Mouse (Mus musculus): ENCODE data around the gene Hgfac. TPM values are rescaled to one million over a fixed set of nuclear protein-coding genes. Genes with fewer than 3 reads are reported as not detected.

The Hgfac gene
- polyA plus RNA-seq, 1 experiment from 2014 or later = 7.7 TPM

- no peak overlapping the region for H3K4me2 ChIP-seq (ENCODE audit: low read depth, low read length)
- peaks cover 14% of the 10 kb centered on the region; the same call in 1 of the 2 replicates for H3K36me3 ChIP-seq (ENCODE audit: control insufficient read depth, insufficient read depth, low read length)
- no peak overlapping the region for H3K9ac ChIP-seq (ENCODE audit: low read length)
- 73% methylated on average over 5 of the region's 5 CpGs for WGBS
- no peaks in the 10 kb centered on the region for H3K9me3 ChIP-seq (replicated peaks; ENCODE audit: control insufficient read depth, low read length)
- peak overlapping the region; percentile 75 for H3K27ac ChIP-seq (ENCODE audit: low read length)
- no peaks in the 10 kb centered on the region for H3K27me3 ChIP-seq (ENCODE audit: control insufficient read depth, insufficient read depth, low read length)
- no peaks in the 10 kb centered on the region for H3K4me1 ChIP-seq (ENCODE audit: control insufficient read depth, insufficient read depth, low read length)
- ATAC-seq (ENCODE audit: insufficient read depth, low FRiP score) = peak; percentile 45; the same call in 1 of the 2 replicates
- no peak overlapping the region for H3K4me3 ChIP-seq (replicated peaks; ENCODE audit: low read length)
These were observed 8.2 kb upstream of the Hgfac start for GRCm38 (mm10) chr5:35033068-35033467.

DNA sequence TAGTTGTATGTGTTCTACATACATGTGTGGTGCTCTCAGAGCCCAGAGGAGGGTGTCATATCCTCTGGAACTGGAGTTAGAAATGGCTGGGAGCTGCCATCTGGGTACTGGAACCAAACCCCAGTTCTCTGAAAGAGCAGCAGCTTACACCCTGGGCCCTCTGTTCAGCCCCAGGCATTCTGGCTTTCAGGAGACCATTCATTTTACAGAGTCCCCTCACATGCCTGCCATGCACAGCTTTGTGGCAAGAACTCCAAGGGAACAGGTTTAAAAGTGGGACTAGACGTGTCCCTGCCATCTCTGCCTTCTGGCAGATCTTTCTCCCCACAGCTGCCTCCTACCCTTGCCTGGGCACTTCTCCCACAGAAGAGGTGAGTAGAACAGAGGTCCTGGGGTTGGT, 7.7 kb upstream of the Hgfac start:
- 0 out of 2 replicates have a peak, but pooled peaks cover 3% of the 10 kb centered on the region for H3K4me1 ChIP-seq (ENCODE audit: control insufficient read depth, insufficient read depth, low read length)
- no peak overlapping the region for H3K9ac ChIP-seq (ENCODE audit: low read length)
- peaks cover 9% of the 10 kb centered on the region; the same call in 1 of the 2 replicates for H3K36me3 ChIP-seq (ENCODE audit: control insufficient read depth, insufficient read depth, low read length)
- H3K9me3 ChIP-seq (replicated peaks; ENCODE audit: control insufficient read depth, low read length) = no peaks in the 10 kb centered on the region
- no peaks in the 10 kb centered on the region for H3K27me3 ChIP-seq (ENCODE audit: control insufficient read depth, insufficient read depth, low read length)
- ATAC-seq (ENCODE audit: insufficient read depth, low FRiP score) = no peak
- H3K4me3 ChIP-seq (replicated peaks; ENCODE audit: low read length) = no peak overlapping the region
- H3K4me2 ChIP-seq (ENCODE audit: low read depth, low read length) = no peak overlapping the region
- WGBS = 82% methylated on average over 1 of the region's 1 CpGs
- peak overlapping the region; percentile 75; the same call in 1 of the 2 replicates for H3K27ac ChIP-seq (ENCODE audit: low read length)

DNA sequence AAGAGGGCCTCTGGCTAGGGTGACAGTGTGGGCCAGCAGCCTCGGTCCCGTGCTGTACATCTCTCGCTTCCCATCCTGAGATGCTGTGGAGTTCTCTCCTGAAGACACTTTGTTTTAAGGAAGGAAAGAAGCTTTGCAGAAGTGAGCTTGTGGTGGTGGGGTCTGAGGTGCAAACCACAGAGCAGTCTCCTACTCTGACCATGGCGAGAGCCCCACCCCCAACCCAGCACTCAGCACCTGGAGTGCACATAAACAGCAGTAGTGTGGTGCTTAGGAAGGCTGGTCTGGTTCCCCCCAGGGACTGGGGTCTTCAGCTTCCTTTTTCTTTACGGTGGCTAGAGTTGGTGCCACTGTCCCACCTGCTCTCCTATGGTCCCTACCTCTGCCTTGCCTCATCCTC, 6.2 kb upstream of the Hgfac start:
- H3K9ac ChIP-seq (ENCODE audit: low read length) = no peak overlapping the region
- H3K27me3 ChIP-seq (ENCODE audit: control insufficient read depth, insufficient read depth, low read length) = no peaks in the 10 kb centered on the region
- ATAC-seq (ENCODE audit: insufficient read depth, low FRiP score) = no peak
- no peaks in the 10 kb centered on the region for H3K9me3 ChIP-seq (replicated peaks; ENCODE audit: control insufficient read depth, low read length)
- no peak overlapping the region for H3K4me3 ChIP-seq (replicated peaks; ENCODE audit: low read length)
- WGBS = 75% methylated on average over 5 of the region's 5 CpGs
- H3K4me1 ChIP-seq (ENCODE audit: control insufficient read depth, insufficient read depth, low read length) = 0 out of 2 replicates have a peak, but pooled peaks cover 3% of the 10 kb centered on the region
- no peak overlapping the region for H3K27ac ChIP-seq (ENCODE audit: low read length)
- H3K36me3 ChIP-seq (ENCODE audit: control insufficient read depth, insufficient read depth, low read length) = peaks cover 5% of the 10 kb centered on the region; the same call in 1 of the 2 replicates
- H3K4me2 ChIP-seq (ENCODE audit: low read depth, low read length) = no peak overlapping the region

- H3K36me3 ChIP-seq (ENCODE audit: control insufficient read depth, insufficient read depth, low read length) = peaks cover 5% of the 10 kb centered on the region; the same call in 1 of the 2 replicates
- WGBS = 72% methylated on average over 4 of the region's 4 CpGs
- 0 out of 2 replicates have a peak, but pooled peaks cover 3% of the 10 kb centered on the region for H3K4me1 ChIP-seq (ENCODE audit: control insufficient read depth, insufficient read depth, low read length)
- H3K27me3 ChIP-seq (ENCODE audit: control insufficient read depth, insufficient read depth, low read length) = no peaks in the 10 kb centered on the region
- no peak overlapping the region for H3K4me2 ChIP-seq (ENCODE audit: low read depth, low read length)
- H3K4me3 ChIP-seq (replicated peaks; ENCODE audit: low read length) = no peak overlapping the region
- no peak for ATAC-seq (ENCODE audit: insufficient read depth, low FRiP score)
- no peaks in the 10 kb centered on the region for H3K9me3 ChIP-seq (replicated peaks; ENCODE audit: control insufficient read depth, low read length)
- no peak overlapping the region for H3K27ac ChIP-seq (ENCODE audit: low read length)
- no peak overlapping the region for H3K9ac ChIP-seq (ENCODE audit: low read length)
These were observed 5.5 kb upstream of the Hgfac start for GRCm38 (mm10) chr5:35035795-35036194.

- Histone ChIP-seq H3K4me1 (ENCODE audit: control insufficient read depth, insufficient read depth, low read length) (0 out of 2 replicates have a peak, but pooled peaks cover 3% of the 10 kb centered on the region), H3K27me3 (ENCODE audit: control insufficient read depth, insufficient read depth, low read length) (no peaks in the 10 kb centered on the region), H3K9ac (ENCODE audit: low read length) (no peak overlapping the region), H3K36me3 (ENCODE audit: control insufficient read depth, insufficient read depth, low read length) (no peaks in the 10 kb centered on the region), H3K4me2 (ENCODE audit: low read depth, low read length) (no peak overlapping the region), H3K4me3 (replicated peaks; ENCODE audit: low read length) (no peak overlapping the region), H3K27ac (ENCODE audit: low read length) (peak overlapping the region; percentile 47), H3K9me3 (replicated peaks; ENCODE audit: control insufficient read depth, low read length) (no peaks in the 10 kb centered on the region)
- ATAC-seq (ENCODE audit: insufficient read depth, low FRiP score) = peak; percentile 27; the same call in 1 of the 2 replicates
These were observed 3.9 kb upstream of the Hgfac start for GRCm38 (mm10) chr5:35037438-35037837.

DNA sequence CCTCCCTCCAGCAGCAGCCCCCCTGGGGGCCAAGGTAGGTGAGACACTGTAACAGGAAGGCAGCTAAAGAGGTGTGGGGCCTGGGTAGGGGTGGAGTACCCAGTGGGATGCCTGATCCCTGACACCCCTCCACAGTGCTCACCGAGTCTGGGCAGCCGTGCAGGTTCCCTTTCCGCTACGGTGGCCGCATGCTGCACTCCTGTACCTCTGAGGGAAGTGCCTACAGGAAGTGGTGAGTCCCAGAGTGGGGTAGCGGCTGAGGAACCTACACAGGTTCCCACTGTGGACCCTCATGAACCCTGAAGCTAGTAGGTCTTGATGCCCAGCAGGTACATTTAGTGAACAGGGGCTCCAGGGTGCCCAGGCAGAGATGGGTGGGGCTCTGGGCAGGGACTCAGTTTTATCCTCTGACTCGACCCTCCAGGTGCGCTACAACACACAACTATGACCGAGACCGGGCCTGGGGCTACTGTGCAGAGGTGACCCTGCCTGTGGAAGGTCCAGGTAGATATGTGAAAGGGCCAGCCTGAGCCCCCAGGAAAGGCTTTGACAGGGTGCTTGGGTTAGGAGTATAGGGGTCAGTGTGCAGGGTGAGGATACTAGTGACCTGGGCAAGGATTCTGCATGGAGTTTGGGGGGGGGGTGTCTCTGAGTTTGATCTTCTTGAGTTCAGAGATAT, 1.3 kb downstream of the Hgfac start:
- no peak overlapping the region for H3K4me2 ChIP-seq (ENCODE audit: low read depth, low read length)
- 59% methylated on average over 10 of the region's 10 CpGs for WGBS
- no peak overlapping the region for H3K27ac ChIP-seq (ENCODE audit: low read length)
- no peak overlapping the region for H3K9ac ChIP-seq (ENCODE audit: low read length)
- H3K9me3 ChIP-seq (replicated peaks; ENCODE audit: control insufficient read depth, low read length) = no peaks in the 10 kb centered on the region
- peaks cover 3% of the 10 kb centered on the region; the same call in 1 of the 2 replicates for H3K4me1 ChIP-seq (ENCODE audit: control insufficient read depth, insufficient read depth, low read length)
- H3K36me3 ChIP-seq (ENCODE audit: control insufficient read depth, insufficient read depth, low read length) = no peaks in the 10 kb centered on the region
- H3K4me3 ChIP-seq (replicated peaks; ENCODE audit: low read length) = no peak overlapping the region
- 0 out of 2 replicates have a peak, but pooled peaks have one; percentile 3 for ATAC-seq (ENCODE audit: insufficient read depth, low FRiP score)
- no peaks in the 10 kb centered on the region for H3K27me3 ChIP-seq (ENCODE audit: control insufficient read depth, insufficient read depth, low read length)

DNA sequence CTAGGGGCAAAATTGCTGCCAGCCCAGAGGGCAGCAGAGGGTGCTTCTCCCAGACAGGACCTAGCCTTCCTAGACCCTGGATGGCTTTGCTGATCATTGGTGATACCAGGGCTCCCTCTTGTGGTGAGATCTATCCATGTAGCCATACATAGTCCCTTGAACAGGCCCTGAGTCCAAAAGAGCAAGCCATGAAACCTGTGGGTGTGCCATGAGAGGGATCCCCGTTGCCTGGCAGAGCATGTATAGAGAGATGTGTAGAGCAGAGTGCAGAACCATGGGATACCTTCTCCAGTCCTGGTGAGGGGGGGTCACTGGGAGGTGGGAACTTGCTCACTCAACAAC, 1.8 kb downstream of the Hgfac start:
- Histone ChIP-seq H3K9me3 (replicated peaks; ENCODE audit: control insufficient read depth, low read length) (no peaks in the 10 kb centered on the region), H3K27ac (ENCODE audit: low read length) (no peak overlapping the region), H3K27me3 (ENCODE audit: control insufficient read depth, insufficient read depth, low read length) (no peaks in the 10 kb centered on the region), H3K4me1 (ENCODE audit: control insufficient read depth, insufficient read depth, low read length) (peaks cover 3% of the 10 kb centered on the region; the same call in 1 of the 2 replicates), H3K9ac (ENCODE audit: low read length) (no peak overlapping the region), H3K4me3 (replicated peaks; ENCODE audit: low read length) (no peak overlapping the region), H3K36me3 (ENCODE audit: control insufficient read depth, insufficient read depth, low read length) (no peaks in the 10 kb centered on the region), H3K4me2 (ENCODE audit: low read depth, low read length) (no peak overlapping the region)
- ATAC-seq (ENCODE audit: insufficient read depth, low FRiP score) = peak; percentile 72; the same call in 1 of the 2 replicates
- WGBS = 12% methylated on average over 1 of the region's 1 CpGs

- 77% methylated on average over 5 of the region's 5 CpGs for WGBS
- no peak overlapping the region for H3K4me3 ChIP-seq (replicated peaks; ENCODE audit: low read length)
- no peak overlapping the region for H3K9ac ChIP-seq (ENCODE audit: low read length)
- no peak for ATAC-seq (ENCODE audit: insufficient read depth, low FRiP score)
- H3K36me3 ChIP-seq (ENCODE audit: control insufficient read depth, insufficient read depth, low read length) = no peaks in the 10 kb centered on the region
- H3K27me3 ChIP-seq (ENCODE audit: control insufficient read depth, insufficient read depth, low read length) = no peaks in the 10 kb centered on the region; the same call in 1 of the 2 replicates
- H3K4me2 ChIP-seq (ENCODE audit: low read depth, low read length) = no peak overlapping the region
- no peak overlapping the region for H3K27ac ChIP-seq (ENCODE audit: low read length)
- no peaks in the 10 kb centered on the region for H3K4me1 ChIP-seq (ENCODE audit: control insufficient read depth, insufficient read depth, low read length)
- H3K9me3 ChIP-seq (replicated peaks; ENCODE audit: control insufficient read depth, low read length) = no peaks in the 10 kb centered on the region
These were observed 9.2 kb downstream of the Hgfac start for GRCm38 (mm10) chr5:35050541-35050940.

GRCm38 (mm10) chr5:35054628-35055027, 13.3 kb downstream of the Hgfac start:
- Histone ChIP-seq H3K9ac (ENCODE audit: low read length) (no peak overlapping the region), H3K4me1 (ENCODE audit: control insufficient read depth, insufficient read depth, low read length) (peaks cover 8% of the 10 kb centered on the region), H3K4me2 (ENCODE audit: low read depth, low read length) (no peak overlapping the region), H3K27me3 (ENCODE audit: control insufficient read depth, insufficient read depth, low read length) (peaks cover 32% of the 10 kb centered on the region), H3K36me3 (ENCODE audit: control insufficient read depth, insufficient read depth, low read length) (no peaks in the 10 kb centered on the region), H3K27ac (ENCODE audit: low read length) (no peak overlapping the region), H3K4me3 (replicated peaks; ENCODE audit: low read length) (no peak overlapping the region), H3K9me3 (replicated peaks; ENCODE audit: control insufficient read depth, low read length) (no peaks in the 10 kb centered on the region)
- 77% methylated on average over 3 of the region's 3 CpGs for WGBS
- no peak for ATAC-seq (ENCODE audit: insufficient read depth, low FRiP score)

Measured in stomach, embryonic 16.5 days (tissue).